In genomic region chr6:143115011-143115445, GRCm38 (mm10) we compare ENCODE assay signal across 10 mouse cellular contexts. TPM values are rescaled to one million over a fixed set of nuclear protein-coding genes. Genes with fewer than 3 reads are reported as not detected.
DNase-seq lines count a peak whose midpoint lies in the region; ATAC-seq lines count a peak whose summit lies in the region.
"Had no signal": no experiment of that assay in that cellular context is flagged by ENCODE, and none has a peak within 500 bp of the region (broad histone marks: within the 10 kb centered on the region; RNA-seq: fewer than 3 reads in every experiment).

No protein-coding gene starts in this region.

- WGBS in heart, embryonic 14.5 days: 29% methylated on average over 9 of the region's 9 CpGs
- WGBS in liver, embryonic 12.5 days (ENCODE audit: insufficient replicate concordance): 11% methylated on average over 9 of the region's 9 CpGs
- WGBS in stomach, embryonic 14.5 days: 62% methylated on average over 9 of the region's 9 CpGs

- no peak overlapping the region for H3K27ac ChIP-seq in heart, embryonic 14.5 days (replicated peaks in 1 of 2; ENCODE audit: control insufficient read depth in 1 of 2, insufficient read depth in 1 of 2, low read depth in 2 of 2, low read length in 2 of 2)
- peak overlapping the region; percentile 73 for H3K27ac ChIP-seq in liver, embryonic 12.5 days
- no peak overlapping the region for H3K27ac ChIP-seq in stomach, embryonic 14.5 days (ENCODE audit: low read length)
- H3K27ac ChIP-seq: heart, adult 2 months had no signal

- H3K36me3 ChIP-seq in heart, embryonic 14.5 days (ENCODE audit: control insufficient read depth, insufficient read depth, low read length): no peaks in the 10 kb centered on the region
- no peaks in the 10 kb centered on the region for H3K36me3 ChIP-seq in liver, embryonic 12.5 days
- H3K36me3 ChIP-seq in stomach, embryonic 14.5 days (ENCODE audit: control insufficient read depth, insufficient read depth, low read length): no peaks in the 10 kb centered on the region

- intact Hi-C loops in heart, postnatal 14 days (cut with DNase I): no loop called here

- ATAC-seq in heart, embryonic 14.5 days (ENCODE audit: insufficient number of reproducible peaks, insufficient read depth, low FRiP score, low read depth): peak; percentile 47; the same call in 1 of the 2 replicates
- ATAC-seq in granulocyte monocyte progenitor cell, adult 5-6 weeks (replicated peaks; ENCODE audit: poor library complexity, severe bottlenecking): peak; percentile 71
- ATAC-seq in liver, embryonic 12.5 days: peak; percentile 90
- ATAC-seq in stomach, embryonic 14.5 days (ENCODE audit: insufficient number of reproducible peaks, insufficient read depth, low FRiP score, low read depth): peak; percentile 63; the same call in 1 of the 2 replicates
- ATAC-seq: Patski had no signal

- H3K9me3 ChIP-seq in heart, embryonic 14.5 days (ENCODE audit: control insufficient read depth, low read length): no peaks in the 10 kb centered on the region; the same call in 1 of the 2 replicates
- H3K9me3 ChIP-seq in liver, embryonic 12.5 days (replicated peaks): no peaks in the 10 kb centered on the region
- no peaks in the 10 kb centered on the region for H3K9me3 ChIP-seq in stomach, embryonic 14.5 days (ENCODE audit: control insufficient read depth, low read depth, low read length)

- H3K9ac ChIP-seq in heart, embryonic 14.5 days (ENCODE audit: low read length): no peak overlapping the region
- H3K9ac ChIP-seq in liver, embryonic 12.5 days: no peak overlapping the region; the same call in 1 of the 2 replicates
- no peak overlapping the region for H3K9ac ChIP-seq in stomach, embryonic 14.5 days (replicated peaks; ENCODE audit: low read depth, low read length)

- H3K27me3 ChIP-seq in heart, embryonic 14.5 days (ENCODE audit: control insufficient read depth, insufficient read depth, low read length): no peaks in the 10 kb centered on the region
- no peaks in the 10 kb centered on the region for H3K27me3 ChIP-seq in liver, embryonic 12.5 days (replicated peaks)
- no peaks in the 10 kb centered on the region for H3K27me3 ChIP-seq in stomach, embryonic 14.5 days (ENCODE audit: control insufficient read depth, insufficient read depth, low read length)
- H3K27me3 ChIP-seq: Patski had no signal

- H3K4me2 ChIP-seq in heart, embryonic 14.5 days (ENCODE audit: low read length): no peak overlapping the region
- H3K4me2 ChIP-seq in liver, embryonic 12.5 days: peak overlapping the region; percentile 50
- H3K4me2 ChIP-seq in stomach, embryonic 14.5 days (replicated peaks; ENCODE audit: low read depth, low read length): no peak overlapping the region

- peaks cover 6 to 7% of the 10 kb centered on the region in 2 experiments; a peak in 3 of 4 replicates for H3K4me1 ChIP-seq in heart, embryonic 14.5 days (ENCODE audit: control insufficient read depth in 2 of 2, insufficient read depth in 2 of 2, low read length in 2 of 2)
- H3K4me1 ChIP-seq in liver, embryonic 12.5 days: peaks cover 17% of the 10 kb centered on the region
- H3K4me1 ChIP-seq in stomach, embryonic 14.5 days (ENCODE audit: control insufficient read depth, insufficient read depth, low read length): no peaks in the 10 kb centered on the region

- no peak overlapping the region for H3K4me3 ChIP-seq in heart, embryonic 14.5 days (ENCODE audit: control insufficient read depth in 1 of 2, insufficient read depth in 1 of 2, low read depth in 1 of 2, low read length in 2 of 2)
- no peak overlapping the region for H3K4me3 ChIP-seq in liver, embryonic 12.5 days
- H3K4me3 ChIP-seq in stomach, embryonic 14.5 days (ENCODE audit: low read depth, low read length): no peak overlapping the region
- H3K4me3 ChIP-seq: heart, adult 2 months had no signal

- DNase-seq in heart, postnatal 14 days: no peak
- DNase-seq in left cerebral cortex, adult 8-10 months (ENCODE audit: low spot score in 2 of 2): no peak
- no peak for DNase-seq in layer of hippocampus, postnatal 25 days (ENCODE audit: extremely low spot score in 1 of 2, low spot score in 1 of 2)
- DNase-seq in cerebellum, postnatal 10 days: no peak

RNA-seq across cellular contexts. Expression of gene C2cd5, which starts 15.1 kb away (rescaled TPM):
- polyA plus RNA-seq in heart, embryonic 14.5 days (2014; fragmentation: Nextera tagmentation; extraction: Ambion mirVana): 20.7 and 22.4 TPM in 2 replicates
- total RNA-seq in heart, postnatal 14 days (2021): 10 to 100 TPM; 19.2 to 20.1 TPM
- 80.3 and 105 TPM in 2 replicates for total RNA-seq in granulocyte monocyte progenitor cell, adult 5-6 weeks (2014; fragmentation: Nextera tagmentation)
- 50.8 and 51.8 TPM in 2 replicates for total RNA-seq in granulocyte monocyte progenitor cell, adult 5-6 weeks (2017)
- 22.2 and 22.7 TPM in 2 replicates for polyA plus RNA-seq in liver, embryonic 12.5 days (2016; fragmentation: Nextera tagmentation; extraction: Ambion mirVana)
- 27.9 and 32.7 TPM in 2 replicates for polyA plus RNA-seq in stomach, embryonic 14.5 days (2014; fragmentation: Nextera tagmentation; extraction: Ambion mirVana)
- 10 to 100 TPM; 91.6 to 96.6 (median 95.4) TPM for total RNA-seq in left cerebral cortex, adult 8-10 months (2022)
- 10 to 100 TPM; 76.5 to 92.8 TPM for total RNA-seq in layer of hippocampus, postnatal 25 days (2021)

RNA-seq across cellular contexts. Expression of gene Etnk1, which starts 52.0 kb away (rescaled TPM):
- polyA plus RNA-seq in heart, embryonic 14.5 days (2014; fragmentation: Nextera tagmentation; extraction: Ambion mirVana): 18.9 and 19.4 TPM in 2 replicates
- 10 to 100 TPM; 26.9 to 28.9 TPM for total RNA-seq in heart, postnatal 14 days (2021)
- 38.0 and 47.4 TPM in 2 replicates for total RNA-seq in granulocyte monocyte progenitor cell, adult 5-6 weeks (2014; fragmentation: Nextera tagmentation)
- total RNA-seq in granulocyte monocyte progenitor cell, adult 5-6 weeks (2017): 54.0 and 54.3 TPM in 2 replicates
- polyA plus RNA-seq in liver, embryonic 12.5 days (2016; fragmentation: Nextera tagmentation; extraction: Ambion mirVana): 17.4 and 17.5 TPM in 2 replicates
- 24.2 and 25.2 TPM in 2 replicates for polyA plus RNA-seq in stomach, embryonic 14.5 days (2014; fragmentation: Nextera tagmentation; extraction: Ambion mirVana)
- total RNA-seq in left cerebral cortex, adult 8-10 months (2022): 100 to 1,000 TPM; 175 to 192 (median 181) TPM
- total RNA-seq in layer of hippocampus, postnatal 25 days (2021): 100 to 1,000 TPM; 157 to 170 TPM
